Mouse (Mus musculus) 3134 (cell line): Measurements from ENCODE around the gene Vmp1.

Experiments used
- DNase-seq: peaks from one replicate; pipeline ENCODE4 v3.0.0-alpha.2; 2011; ENCODE audit warnings: low spot score; ENCODE audit not compliant: insufficient read length; ENCODE audit errors: extremely low read depth

Vmp1 gene

GRCm38 (mm10) chr11:86575632-86576378, 107.8 kb downstream of the Vmp1 start:
- no peak for DNase-seq

GRCm38 (mm10) chr11:86574408-86574807, 109.2 kb downstream of the Vmp1 start:
- no peak for DNase-seq

GRCm38 (mm10) chr11:86573646-86574231, 109.9 kb downstream of the Vmp1 start:
- no peak for DNase-seq

GRCm38 (mm10) chr11:86572623-86573022, 111.0 kb downstream of the Vmp1 start:
- DNase-seq, result no peak

- no peak for DNase-seq
Observed at GRCm38 (mm10) chr11:86571871-86572270, 111.8 kb downstream of the Vmp1 start.

- no peak for DNase-seq
Observed at GRCm38 (mm10) chr11:86571047-86571855, 112.4 kb downstream of the Vmp1 start.

GRCm38 (mm10) chr11:86570261-86570746, 113.3 kb downstream of the Vmp1 start:
- DNase-seq, result no peak

- peak; percentile 28 for DNase-seq
Observed at GRCm38 (mm10) chr11:86568425-86568824, 115.2 kb downstream of the Vmp1 start.

- no peak for DNase-seq
Observed at GRCm38 (mm10) chr11:86558258-86558657, 125.4 kb downstream of the Vmp1 start.

- no peak for DNase-seq
Observed at GRCm38 (mm10) chr11:86553525-86553924, 130.1 kb downstream of the Vmp1 start.

GRCm38 (mm10) chr11:86547412-86547811, 136.2 kb downstream of the Vmp1 start:
- no peak for DNase-seq

GRCm38 (mm10) chr11:86545556-86545955, 138.1 kb downstream of the Vmp1 start:
- no peak for DNase-seq

GRCm38 (mm10) chr11:86544639-86545299, 138.9 kb downstream of the Vmp1 start, which contains the start of the genes Rps6kb1 and Tubd1:
Rps6kb1 (minus strand) TSS chr11:86544805.
Tubd1 (plus strand) TSS chr11:86544991.
- DNase-seq, result peak; percentile 96

GRCm38 (mm10) chr11:86543960-86544638, 139.5 kb downstream of the Vmp1 start:
- DNase-seq, result peak; percentile 46

- no peak for DNase-seq
Observed at GRCm38 (mm10) chr11:86542851-86543250, 140.8 kb downstream of the Vmp1 start.

GRCm38 (mm10) chr11:86540476-86540845, 143.2 kb downstream of the Vmp1 start:
- DNase-seq, result no peak

- no peak for DNase-seq
Observed at GRCm38 (mm10) chr11:86539716-86540475, 143.7 kb downstream of the Vmp1 start.

GRCm38 (mm10) chr11:86538786-86539185, 144.8 kb downstream of the Vmp1 start:
- DNase-seq, result no peak

- no peak for DNase-seq
Observed at GRCm38 (mm10) chr11:86534201-86534910, 149.3 kb downstream of the Vmp1 start.
